Mouse (Mus musculus): ENCODE data around the gene Zfp966.
"Not testable (repeated sequence)": the region's sequence is repeated elsewhere in the genome, so short reads cannot be mapped to it uniquely, and the experiment has no call there.

The Zfp966 gene

GRCm38 (mm10) chr2:175931000-175931399, at the start of gene Zfp966:
Zfp966 (minus strand) TSS chr2:175931100.
- not testable (repeated sequence) for DNase-seq (ENCODE audit: low spot score in 2 of 2)

GRCm38 (mm10) chr2:175965031-175965430, 34.1 kb upstream of the Zfp966 start, which contains the start of gene Gm2026:
Gm2026 (plus strand) TSS chr2:175965331.
- not testable (repeated sequence) for DNase-seq (ENCODE audit: low spot score in 2 of 2)

GRCm38 (mm10) chr2:175869024-175869423, 61.9 kb downstream of the Zfp966 start, which contains the start of gene Gm6710:
Gm6710 (plus strand) TSS chr2:175869219.
- DNase-seq (ENCODE audit: low spot score in 2 of 2) = not testable (repeated sequence)
